ENCODE assay signal across 11 mouse cellular contexts in genomic region chr6:137497208-137497835, GRCm38 (mm10).
"Had no signal": no experiment of that assay in that cellular context is flagged by ENCODE, and none has a peak within 500 bp of the region (broad histone marks: within the 10 kb centered on the region; RNA-seq: fewer than 3 reads in every experiment).

No protein-coding gene starts in this region.

- H3K27me3 ChIP-seq: limb, embryonic 12.5 days; midbrain, embryonic 15.5 days; neural tube, embryonic 12.5 days had no signal

- H3K4me3 ChIP-seq: limb, embryonic 12.5 days; midbrain, embryonic 15.5 days; neural tube, embryonic 12.5 days had no signal

- H3K9ac ChIP-seq: limb, embryonic 12.5 days; midbrain, embryonic 15.5 days; neural tube, embryonic 12.5 days had no signal

- H3K9me3 ChIP-seq: limb, embryonic 12.5 days; midbrain, embryonic 15.5 days; neural tube, embryonic 12.5 days had no signal

- ATAC-seq: midbrain, embryonic 15.5 days had no signal

- H3K4me1 ChIP-seq: limb, embryonic 12.5 days; midbrain, embryonic 15.5 days; neural tube, embryonic 12.5 days had no signal

- H3K27ac ChIP-seq: kidney, postnatal 0 days; limb, embryonic 12.5 days; midbrain, embryonic 15.5 days; neural tube, embryonic 12.5 days; stomach, postnatal 0 days had no signal

- DNase-seq: kidney, adult 8-10 months; kidney, postnatal 36 days; layer of hippocampus, adult 9-11 months; layer of hippocampus, postnatal 36 days; liver; thymus, postnatal 4 days had no signal

- H3K4me2 ChIP-seq: limb, embryonic 12.5 days; midbrain, embryonic 15.5 days; neural tube, embryonic 12.5 days had no signal

- H3K36me3 ChIP-seq: limb, embryonic 12.5 days; midbrain, embryonic 15.5 days; neural tube, embryonic 12.5 days had no signal
